Mouse (Mus musculus) cerebellum, adult 2 months (tissue): ENCODE measurements around the gene Ripor1. TPM values are rescaled to one million over a fixed set of nuclear protein-coding genes. Genes with fewer than 3 reads are reported as not detected.

Experiments used
- DNase-seq, 2 experiments: peaks; one replicate each; pipeline ENCODE4 v3.0.0; 2021
- H3K27ac ChIP-seq: fragments of 200-500 bp; 2 replicates; pipeline ENCODE4 v1.5.1; 2012; ENCODE audit warnings: low read length, control low read depth, inconsistent platforms; ENCODE audit not compliant: insufficient read depth
- H3K27me3 ChIP-seq: fragments of 200-500 bp; 2 replicates; pipeline ENCODE4 v1.6.1; 2012; ENCODE audit warnings: inconsistent platforms, mild to moderate bottlenecking, low read length, moderate library complexity; ENCODE audit not compliant: control insufficient read depth, insufficient read depth
- H3K4me1 ChIP-seq: fragments of 200-500 bp; 2 replicates; pipeline ENCODE4 v1.6.1; 2011; ENCODE audit warnings: low read length; ENCODE audit not compliant: control insufficient read depth, insufficient read depth
- H3K4me3 ChIP-seq: fragments of 200-500 bp; replicated peaks from 2 replicates; pipeline ENCODE3; 2011; ENCODE audit warnings: mild to moderate bottlenecking, low read depth, low read length, control low read depth; ENCODE audit not compliant: insufficient read depth
- CTCF ChIP-seq: fragments of 200-500 bp; IDR thresholded peaks from 2 replicates; pipeline ENCODE4 v1.5.1; 2011; ENCODE audit warnings: low read depth, mild to moderate bottlenecking, control low read depth, low read length, moderate library complexity, borderline replicate concordance; ENCODE audit not compliant: insufficient read depth
- POLR2A ChIP-seq: fragments of 200-500 bp; IDR thresholded peaks from 2 replicates; pipeline ENCODE4 v1.6.1; 2011; ENCODE audit warnings: low read length, control low read depth, borderline replicate concordance; ENCODE audit not compliant: insufficient read depth
- WGBS: fragments of 180-500 bp; shearing (Covaris S2); methylation state at CpG from one replicate; pipeline ENCODE4 v1.1.7; 2018; 5-methylcytosine and 5-hydroxymethylcytosine counted together
- polyA plus RNA-seq: library from polyadenylated mRNA; depleted of rRNA; stranded (reverse); fragments of >200 nt; gene quantifications from 2 replicates; pipeline ENCODE4 v1.2.3, GENCODE M21; 2012

The Ripor1 gene
- polyA plus RNA-seq, 1 experiment, result 33.4 TPM

DNA sequence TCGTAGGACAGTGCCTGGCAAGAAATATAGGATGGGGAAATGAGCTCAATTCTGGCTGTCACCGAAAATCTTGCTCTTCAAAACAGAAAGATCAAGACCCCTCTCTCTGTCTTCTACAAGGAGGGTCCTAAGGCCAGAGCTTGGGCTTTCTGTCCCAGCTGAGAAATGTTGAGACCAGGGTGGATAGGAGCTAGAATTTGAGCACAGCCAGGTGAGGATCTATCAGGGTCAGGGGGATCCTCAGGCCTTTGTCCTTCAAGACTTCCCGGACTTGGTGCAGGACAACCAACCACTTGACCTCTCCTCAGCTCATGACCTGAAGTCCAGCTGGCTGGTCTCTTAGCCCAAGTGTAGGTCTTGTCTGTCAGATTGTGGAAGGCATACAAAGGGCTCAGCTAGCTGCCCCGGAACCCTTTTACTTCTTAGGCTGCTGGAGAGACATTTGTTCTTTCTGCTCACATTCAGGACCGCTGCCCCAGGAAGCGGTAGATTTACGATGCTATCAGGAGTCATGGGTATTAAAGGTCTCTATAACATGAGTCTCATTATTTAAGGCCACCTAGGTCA lies 18.7 kb downstream of the Ripor1 start:
- DNase-seq, result no peak
- peaks cover 18% of the 10 kb centered on the region for H3K4me1 ChIP-seq
- H3K27ac ChIP-seq, result peak overlapping the region; percentile 60; the same call in 1 of the 2 replicates
- H3K4me3 ChIP-seq, result no peak overlapping the region
- 70% methylated on average over 7 of the region's 7 CpGs for WGBS
- no peak for TF ChIP-seq POLR2A
- no peak for TF ChIP-seq CTCF
- no peaks in the 10 kb centered on the region for H3K27me3 ChIP-seq

DNA sequence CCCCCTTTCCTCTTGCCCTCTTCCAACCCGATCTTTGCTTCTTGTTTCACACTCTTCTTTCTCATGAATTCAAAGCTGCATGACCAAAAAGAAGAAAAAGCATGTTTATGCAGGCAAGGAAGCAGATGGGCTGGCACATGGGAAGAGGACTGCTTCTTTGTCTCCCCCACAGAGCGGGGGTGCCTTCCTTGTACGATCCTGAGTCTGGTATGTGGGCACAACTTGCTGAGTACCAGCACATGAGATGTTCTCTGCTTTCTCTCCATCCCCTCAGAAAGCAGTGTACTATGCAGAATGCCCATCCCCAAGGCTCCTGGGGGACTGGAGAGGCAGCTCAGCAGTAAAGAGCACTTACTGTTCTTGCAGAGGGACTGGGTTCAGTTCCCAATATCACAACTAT lies 19.3 kb downstream of the Ripor1 start:
- H3K27me3 ChIP-seq, result no peaks in the 10 kb centered on the region
- peaks cover 18% of the 10 kb centered on the region for H3K4me1 ChIP-seq
- WGBS, result 36% methylated on average over 3 of the region's 3 CpGs
- TF ChIP-seq POLR2A, result no peak
- no peak for TF ChIP-seq CTCF
- H3K27ac ChIP-seq, result no peak overlapping the region
- H3K4me3 ChIP-seq, result no peak overlapping the region
- no peak for DNase-seq

DNA sequence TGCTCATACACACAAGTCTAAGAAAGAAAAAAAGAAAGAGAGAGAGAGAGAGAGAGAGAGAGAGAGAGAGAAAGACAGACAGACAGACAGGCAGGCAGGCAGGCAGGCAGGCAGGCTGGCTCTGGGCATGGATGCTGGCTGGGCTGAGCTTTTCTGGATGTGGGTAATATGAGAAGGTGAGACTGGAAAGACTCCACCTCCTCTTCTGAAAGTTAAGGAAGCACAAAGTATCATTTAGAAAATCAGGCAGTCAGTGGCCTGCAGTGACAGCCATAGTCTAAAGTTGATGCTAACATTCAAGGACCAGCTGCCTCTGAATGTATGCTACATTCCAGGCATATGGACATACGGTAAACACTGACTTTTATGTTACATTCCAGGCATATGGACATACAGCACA lies 19.8 kb downstream of the Ripor1 start:
- Histone ChIP-seq H3K4me3 (no peak overlapping the region), H3K27ac (no peak overlapping the region), H3K27me3 (no peaks in the 10 kb centered on the region), H3K4me1 (peaks cover 18% of the 10 kb centered on the region)
- TF ChIP-seq POLR2A (no peak), CTCF (no peak)
- WGBS, result 86% methylated on average over 1 of the region's 1 CpGs
- DNase-seq, result no peak

DNA sequence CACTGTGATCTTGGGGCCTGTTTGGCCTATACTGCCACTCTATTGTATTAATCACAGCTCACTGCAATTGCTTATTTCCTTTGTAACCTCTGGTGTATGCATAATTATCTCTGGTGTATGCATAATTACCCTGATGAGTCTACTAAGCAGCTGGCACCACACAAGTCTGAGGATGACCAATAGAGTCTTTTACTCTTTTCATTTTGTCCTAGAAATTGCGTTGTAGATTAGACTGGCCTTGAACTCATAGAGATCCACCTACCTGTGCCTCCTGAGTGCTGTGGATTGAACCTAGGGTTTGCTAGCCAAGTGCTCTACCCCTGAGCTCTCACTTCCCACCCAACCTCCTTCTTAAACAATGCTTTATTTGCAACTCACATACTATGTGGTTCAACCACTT lies 21.0 kb downstream of the Ripor1 start:
- 58% methylated on average over 1 of the region's 1 CpGs for WGBS
- H3K4me3 ChIP-seq, result no peak overlapping the region
- H3K27me3 ChIP-seq, result no peaks in the 10 kb centered on the region
- H3K27ac ChIP-seq, result no peak overlapping the region
- DNase-seq, result no peak
- TF ChIP-seq POLR2A (no peak), CTCF (no peak)
- H3K4me1 ChIP-seq, result peaks cover 18% of the 10 kb centered on the region

DNA sequence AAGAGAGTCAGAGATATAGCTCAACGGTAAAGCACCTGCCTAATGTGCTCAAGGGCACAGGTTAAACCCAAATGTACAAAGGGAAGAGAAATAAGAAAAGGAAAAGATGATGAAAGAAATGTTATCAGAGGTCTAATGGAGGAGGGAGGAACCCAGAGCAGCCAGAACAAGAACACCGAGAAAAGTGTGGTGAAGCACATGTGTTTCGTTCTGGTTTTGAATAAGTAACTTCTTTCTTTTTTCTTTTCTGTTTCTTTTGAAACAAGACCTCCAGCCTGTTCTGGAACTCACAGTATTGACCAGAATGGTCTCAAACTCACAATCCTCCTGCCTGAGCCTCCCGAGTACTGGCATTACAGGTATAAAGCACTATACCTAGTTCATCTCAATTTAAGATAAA lies 24.3 kb downstream of the Ripor1 start:
- Histone ChIP-seq H3K4me3 (no peak overlapping the region), H3K4me1 (peaks cover 2% of the 10 kb centered on the region; the same call in 1 of the 2 replicates), H3K27me3 (no peaks in the 10 kb centered on the region), H3K27ac (no peak overlapping the region)
- 92% methylated on average over 4 of the region's 4 CpGs for WGBS
- no peak for DNase-seq
- TF ChIP-seq CTCF (no peak), POLR2A (no peak)

DNA sequence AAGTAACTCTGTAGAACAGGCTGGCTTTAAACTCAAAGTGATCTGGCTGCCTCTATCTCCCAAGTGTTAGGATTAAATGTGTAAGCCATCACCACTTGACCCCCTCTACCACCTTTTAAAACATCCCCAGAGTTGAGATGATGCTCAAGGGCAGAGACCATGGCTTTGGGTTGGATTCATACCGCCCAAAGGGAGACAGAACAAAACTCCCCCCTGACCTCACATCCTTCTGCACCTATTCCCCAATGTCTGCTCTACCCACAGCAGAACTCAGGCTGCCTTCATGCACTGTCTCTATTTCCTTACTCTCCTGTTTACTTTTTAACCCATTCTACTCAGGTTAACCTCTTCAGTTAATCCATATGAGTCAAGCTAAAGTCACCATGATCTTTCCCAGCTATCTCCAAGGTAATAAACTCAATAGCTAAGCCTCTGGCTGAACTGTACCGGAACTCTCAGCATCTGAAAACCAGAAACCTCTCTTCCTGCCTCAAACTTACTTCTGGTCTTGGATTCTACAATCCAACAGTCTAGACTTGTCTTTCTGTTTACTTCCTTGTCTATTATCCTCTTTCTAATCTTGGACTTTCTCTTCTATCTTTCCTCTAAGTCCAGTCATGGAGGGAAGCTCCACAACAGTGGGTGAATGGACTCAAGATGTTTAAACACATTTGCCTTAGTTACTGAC lies 29.9 kb downstream of the Ripor1 start:
- 94% methylated on average over 2 of the region's 2 CpGs for WGBS
- no peak for DNase-seq
- Histone ChIP-seq H3K4me1 (peaks cover 6% of the 10 kb centered on the region), H3K27ac (no peak overlapping the region), H3K4me3 (no peak overlapping the region), H3K27me3 (no peaks in the 10 kb centered on the region)
- TF ChIP-seq CTCF, result no peak
- TF ChIP-seq POLR2A, result no peak

DNA sequence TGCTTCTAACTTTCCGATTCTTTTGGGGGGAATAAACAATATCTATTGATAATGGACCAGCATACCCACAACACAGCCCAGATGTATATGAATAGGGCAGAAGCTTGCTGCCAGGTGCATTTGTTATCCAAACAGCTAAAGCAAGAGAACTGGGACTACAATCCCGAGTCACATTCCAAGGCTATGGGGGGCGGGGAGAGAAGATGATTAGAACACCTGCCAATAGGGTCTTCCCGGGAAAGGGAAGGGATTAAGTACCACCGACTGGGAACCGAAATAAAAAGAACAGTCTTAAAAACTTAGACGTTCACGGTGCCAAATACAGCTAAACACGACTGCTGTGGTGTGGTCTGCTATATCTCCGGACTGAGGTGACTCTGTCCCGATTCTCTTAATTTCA lies 30.4 kb downstream of the Ripor1 start:
- Histone ChIP-seq H3K27ac (peak overlapping the region; percentile 68), H3K4me1 (peaks cover 6% of the 10 kb centered on the region), H3K27me3 (no peaks in the 10 kb centered on the region), H3K4me3 (peak overlapping the region; percentile 93)
- 3% methylated on average over 11 of the region's 11 CpGs for WGBS
- no peak for TF ChIP-seq POLR2A
- TF ChIP-seq CTCF, result no peak
- DNase-seq, result no peak

DNA sequence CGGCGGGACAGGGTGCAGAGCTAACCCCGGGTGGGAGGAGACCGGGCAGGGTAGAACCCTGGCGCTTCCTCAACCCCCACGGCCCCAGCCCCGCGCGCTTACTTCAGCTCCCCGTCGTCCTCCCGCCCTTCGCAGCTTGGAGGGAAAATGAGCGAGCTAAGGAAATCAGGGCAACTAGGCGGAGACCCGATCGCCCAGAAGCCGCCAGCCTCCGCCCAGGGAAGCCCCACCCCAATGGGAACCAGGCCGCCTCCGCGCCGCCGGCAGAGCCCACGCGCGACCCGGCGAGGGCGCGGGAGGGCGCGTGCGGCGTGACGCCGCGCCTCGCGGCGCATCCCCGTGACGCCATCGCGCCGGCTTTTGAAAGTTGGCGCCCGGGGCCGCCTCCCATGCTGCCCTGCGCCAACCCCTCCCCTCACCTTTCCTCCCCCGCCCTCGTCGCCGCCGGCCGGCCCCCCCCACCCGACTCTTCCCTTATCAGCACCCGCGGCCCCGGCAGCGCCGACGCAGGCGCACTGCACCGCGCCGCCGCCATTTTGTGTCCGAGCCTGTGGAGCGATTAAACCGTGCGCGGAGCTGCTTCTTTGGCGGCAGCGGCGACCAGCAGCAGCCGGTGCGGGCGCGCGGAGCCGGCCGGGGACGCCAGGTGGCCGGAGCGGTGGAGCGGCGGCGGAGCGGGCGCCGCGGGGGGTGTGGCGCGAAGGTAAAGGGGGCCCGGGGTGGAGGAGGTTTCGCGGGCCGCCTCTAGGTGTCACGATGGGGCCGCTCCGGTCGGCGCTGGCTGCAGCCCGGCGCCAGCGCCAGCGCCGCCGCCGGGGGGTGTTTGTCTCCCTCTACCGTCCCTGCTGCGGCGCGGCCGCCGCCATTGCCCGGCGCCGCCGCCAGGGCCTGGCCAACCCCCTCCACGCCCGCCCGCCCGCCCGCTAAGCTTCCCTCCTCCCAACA lies 31.2 kb downstream of the Ripor1 start, which contains the start of gene Ctcf:
Ctcf (plus strand) TSS at position 551 of the 945 bp plus-strand sequence.
- Histone ChIP-seq H3K4me3 (peak within 1 kb of the TSS; percentile 93), H3K27ac (peak within 1 kb of the TSS; percentile 98), H3K27me3 (no peaks in the 10 kb centered on the region), H3K4me1 (peaks cover 6% of the 10 kb centered on the region)
- TF ChIP-seq CTCF (peak; percentile 34; the same call in 1 of the 2 replicates), POLR2A (peak; percentile 28; the same call in 1 of the 2 replicates)
- peak; percentile 93 to 95 for DNase-seq
- under 1% methylated on average over 125 of the region's 126 CpGs for WGBS
